Mouse (Mus musculus): ENCODE results near the gene Slc2a3.
"Not testable (repeated sequence)": the region's sequence is repeated elsewhere in the genome, so short reads cannot be mapped to it uniquely, and the experiment has no call there.

Gene Slc2a3

DNA sequence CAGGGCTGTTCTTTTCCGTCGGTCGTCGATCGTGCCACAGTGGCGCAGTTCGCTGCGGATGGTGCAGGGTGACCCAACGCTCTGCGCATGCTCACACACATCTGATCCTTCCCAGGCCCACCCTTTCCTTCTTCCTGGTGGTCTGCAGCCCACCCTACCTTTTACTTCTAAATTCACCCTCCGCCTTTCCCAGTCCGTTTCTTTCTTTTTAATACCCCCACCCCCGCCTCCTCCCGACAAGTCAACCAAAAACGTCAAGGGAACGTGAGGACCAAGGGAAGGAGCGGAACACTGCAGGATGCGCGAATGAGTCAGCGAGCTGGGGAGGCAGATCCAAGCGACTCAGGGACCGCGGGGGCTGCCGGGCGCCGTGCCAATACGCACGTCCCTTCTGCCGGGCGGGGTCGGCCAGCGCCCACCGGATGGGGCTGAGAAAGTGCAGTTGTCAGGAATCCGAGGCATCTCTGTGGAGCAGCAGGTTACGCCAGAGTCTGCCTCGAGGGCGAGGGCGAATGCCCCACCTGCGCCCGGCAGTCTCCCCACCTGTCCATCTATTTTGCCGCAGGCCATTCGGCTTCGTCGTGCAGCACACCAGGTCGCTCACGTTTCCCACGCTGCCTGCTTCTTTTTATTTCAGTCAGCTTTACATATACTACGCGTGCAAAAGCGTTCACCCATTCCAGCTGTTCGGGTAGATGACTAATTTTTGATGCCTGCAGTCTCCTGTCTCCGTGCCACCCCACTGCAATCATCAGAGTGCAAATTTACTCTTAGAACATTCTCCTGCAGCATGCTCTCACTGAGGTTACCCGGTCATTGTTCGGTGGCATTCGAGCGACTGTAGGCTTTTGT, 36.8 kb downstream of the Slc2a3 start:
- DNase-seq (ENCODE audit: low read depth), result peak; percentile 65

DNA sequence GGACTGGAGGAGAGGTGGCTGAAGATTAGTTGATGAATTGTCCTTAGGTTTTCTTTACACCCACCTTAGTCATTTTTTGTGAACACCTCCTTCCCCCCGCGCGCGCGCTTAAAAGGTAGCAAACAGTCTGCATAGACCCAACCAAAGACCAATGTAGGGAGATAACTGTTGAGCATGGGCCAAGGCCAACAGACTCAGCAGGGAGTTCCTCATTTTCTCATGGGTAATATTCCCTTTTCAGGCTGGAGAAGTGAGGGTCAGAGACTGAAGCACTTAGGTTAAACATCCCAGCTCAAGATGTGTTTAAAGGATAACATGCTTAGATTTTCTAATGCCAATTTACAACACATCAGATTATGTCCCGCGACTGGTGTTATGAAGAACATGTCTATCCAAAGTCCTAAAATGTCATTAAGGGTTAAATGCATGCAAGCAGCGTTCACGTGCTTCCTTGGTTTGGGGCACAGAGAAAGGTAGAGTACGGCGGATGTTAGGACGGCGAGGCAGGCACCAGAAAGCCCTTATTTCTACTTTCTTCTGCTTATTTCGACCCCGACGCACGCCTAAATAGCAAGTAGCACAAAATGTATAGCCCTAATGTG, 37.5 kb downstream of the Slc2a3 start:
- peak; percentile 55 for DNase-seq (ENCODE audit: low read depth)

DNA sequence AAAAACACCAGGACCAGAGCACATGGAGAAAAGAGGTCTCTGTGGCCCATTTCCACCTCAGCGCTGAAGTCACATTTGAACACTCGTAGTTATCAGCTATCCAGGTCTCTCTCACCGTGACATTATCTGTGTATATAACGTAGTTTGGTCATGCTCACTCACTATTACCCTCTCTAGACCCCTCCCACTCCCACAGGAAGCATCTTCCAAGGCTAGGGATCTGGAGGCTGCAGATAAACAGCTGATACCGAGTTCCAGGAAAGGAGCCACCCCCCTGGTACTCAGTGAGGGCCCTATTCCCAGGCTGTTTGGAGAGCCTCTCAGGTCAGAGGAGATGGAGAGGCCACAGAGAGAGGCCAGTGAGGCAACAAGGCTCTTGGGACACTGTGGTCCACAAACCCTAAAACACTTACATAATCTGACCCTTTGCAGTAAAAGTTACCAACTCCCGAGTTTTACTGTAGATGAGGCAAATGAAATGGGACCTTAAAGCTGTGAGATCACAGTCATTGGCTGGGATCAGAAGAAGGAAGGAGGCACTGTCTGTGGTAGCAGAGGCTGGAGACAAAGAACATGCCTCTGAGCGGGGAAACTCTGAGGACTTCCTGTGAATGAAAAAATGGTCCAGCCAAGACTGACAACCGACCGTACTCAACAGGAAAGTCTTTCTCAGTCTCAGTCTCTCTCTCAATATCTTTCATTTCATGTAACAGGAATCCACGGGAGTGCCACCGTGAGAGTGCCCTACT, 38.3 kb downstream of the Slc2a3 start:
- DNase-seq (ENCODE audit: low read depth), result peak; percentile 54

DNA sequence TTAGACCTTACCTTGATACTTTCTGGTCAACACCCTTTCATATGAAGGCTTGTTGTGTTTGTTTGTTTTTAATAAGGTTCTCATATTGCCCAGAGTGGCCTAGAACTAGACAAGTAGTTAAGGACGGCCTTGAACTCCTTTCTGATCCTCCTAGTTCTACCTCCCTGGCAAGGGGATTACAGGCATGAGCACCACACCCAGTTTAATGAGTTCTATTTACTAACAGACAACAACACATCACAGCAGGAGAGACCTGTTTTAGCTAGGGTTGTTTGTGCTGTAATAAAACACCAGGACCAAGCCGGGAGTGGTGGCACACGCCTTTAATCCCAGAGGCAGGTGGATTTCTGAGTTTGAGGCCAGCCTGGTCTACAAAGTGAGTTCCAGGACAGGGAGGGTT, 39.0 kb downstream of the Slc2a3 start:
- DNase-seq (ENCODE audit: low read depth), result no peak

DNA sequence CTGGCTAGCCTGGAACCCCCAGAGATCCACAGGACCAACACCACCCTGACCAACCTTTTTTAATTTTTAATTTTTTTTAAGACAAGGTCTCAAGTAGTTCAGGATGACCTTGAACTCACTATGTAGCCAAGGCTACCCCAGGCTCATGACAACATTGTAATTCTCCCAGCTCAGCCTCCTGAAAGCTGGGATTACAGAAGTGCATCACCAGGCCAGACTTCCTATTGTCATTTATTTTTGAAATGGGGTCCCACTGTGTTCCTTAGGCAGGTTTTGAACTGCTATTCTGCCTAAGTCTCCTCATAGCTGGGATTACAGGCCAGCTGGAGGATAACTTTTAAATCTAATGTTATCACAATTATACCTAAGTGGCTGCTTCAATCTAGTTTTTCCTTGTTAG, 39.5 kb downstream of the Slc2a3 start:
- DNase-seq (ENCODE audit: low read depth), result no peak

DNA sequence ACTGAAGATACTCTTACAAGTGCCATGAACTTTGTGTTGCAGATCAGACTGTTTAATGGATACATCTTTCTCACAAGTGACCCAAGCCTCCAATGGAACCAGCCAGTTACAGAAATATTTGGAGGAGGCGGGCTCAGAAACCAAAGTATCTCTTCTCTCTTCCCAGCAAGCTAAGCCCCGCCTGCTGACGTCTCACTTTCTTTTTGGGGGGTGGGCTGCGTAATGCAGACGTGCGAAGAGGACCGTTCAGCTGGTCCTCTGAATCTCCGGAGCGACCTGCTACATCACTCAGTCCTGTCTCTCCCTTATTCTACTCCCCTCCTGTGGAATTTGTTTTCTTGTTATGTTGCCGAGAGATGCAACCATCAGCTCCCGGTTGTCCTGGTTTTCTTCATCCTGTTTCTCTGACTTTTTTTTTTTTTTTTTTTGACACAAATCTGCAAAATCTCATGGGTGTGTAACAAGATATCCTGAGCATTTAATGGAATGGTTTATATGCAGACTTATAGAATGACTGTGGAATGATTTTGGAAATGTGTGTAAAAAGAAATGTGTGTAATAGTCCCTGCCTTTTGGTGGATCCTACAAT, 40.3 kb downstream of the Slc2a3 start:
- DNase-seq (ENCODE audit: low read depth), result peak; percentile 67

DNA sequence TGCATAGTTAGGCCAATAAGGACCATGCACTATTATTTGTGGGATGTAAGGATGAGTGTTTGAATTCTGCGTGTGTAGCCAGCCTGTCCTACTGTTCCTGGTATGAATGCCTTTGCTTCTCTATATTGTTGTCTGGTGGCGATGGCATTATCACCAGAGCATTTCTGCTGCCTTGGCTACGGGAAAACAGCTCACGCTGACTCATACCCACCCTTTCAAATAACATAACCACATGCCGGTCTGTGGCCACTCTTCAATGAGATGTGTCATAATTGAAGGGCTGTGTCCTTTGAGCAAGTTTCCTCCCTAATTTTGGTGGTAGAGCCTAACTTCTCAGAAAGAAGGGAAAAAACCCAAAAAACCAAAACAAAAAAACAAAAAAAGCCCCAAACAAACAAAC, 42.7 kb downstream of the Slc2a3 start:
- no peak for DNase-seq (ENCODE audit: low read depth)

DNA sequence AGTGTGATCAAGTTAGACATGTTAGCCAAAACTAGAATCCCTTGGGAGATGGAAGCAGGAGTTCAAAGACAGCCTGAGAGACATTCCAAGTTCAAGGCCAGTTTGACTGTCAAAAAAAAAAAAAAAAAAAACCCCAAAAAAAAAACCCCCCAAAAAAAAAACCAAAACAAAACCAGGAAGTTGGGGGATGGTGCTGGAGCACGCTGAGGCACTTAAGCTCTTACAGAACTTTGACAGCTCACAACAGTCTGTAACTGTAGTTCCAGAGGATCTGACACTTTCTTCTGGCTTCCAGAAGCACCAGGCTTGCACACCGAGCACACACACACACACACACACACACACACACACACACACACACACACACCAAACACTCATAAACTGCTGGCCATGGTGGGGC, 45.5 kb downstream of the Slc2a3 start:
- peak; percentile 51 for DNase-seq (ENCODE audit: low read depth)

DNA sequence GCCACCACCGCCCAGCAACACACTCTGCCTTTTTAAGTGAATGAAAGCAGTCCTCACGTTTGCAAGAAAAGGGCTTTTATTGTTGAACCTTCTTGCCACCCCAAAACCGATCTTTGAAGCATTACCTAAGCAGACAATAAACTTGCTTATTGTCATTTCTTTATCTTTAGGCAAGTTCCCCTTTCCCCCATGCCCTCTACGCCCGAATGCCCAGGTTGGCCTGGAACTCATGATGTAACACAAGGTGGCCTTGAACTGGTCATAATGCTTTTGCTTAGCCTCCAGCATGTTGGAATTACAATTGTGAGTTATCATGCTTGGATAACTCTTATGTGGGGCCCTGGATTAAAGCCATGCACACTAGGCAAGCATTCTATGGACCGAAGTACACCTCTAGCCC, 50.9 kb downstream of the Slc2a3 start:
- no peak for DNase-seq (ENCODE audit: low read depth)

DNA sequence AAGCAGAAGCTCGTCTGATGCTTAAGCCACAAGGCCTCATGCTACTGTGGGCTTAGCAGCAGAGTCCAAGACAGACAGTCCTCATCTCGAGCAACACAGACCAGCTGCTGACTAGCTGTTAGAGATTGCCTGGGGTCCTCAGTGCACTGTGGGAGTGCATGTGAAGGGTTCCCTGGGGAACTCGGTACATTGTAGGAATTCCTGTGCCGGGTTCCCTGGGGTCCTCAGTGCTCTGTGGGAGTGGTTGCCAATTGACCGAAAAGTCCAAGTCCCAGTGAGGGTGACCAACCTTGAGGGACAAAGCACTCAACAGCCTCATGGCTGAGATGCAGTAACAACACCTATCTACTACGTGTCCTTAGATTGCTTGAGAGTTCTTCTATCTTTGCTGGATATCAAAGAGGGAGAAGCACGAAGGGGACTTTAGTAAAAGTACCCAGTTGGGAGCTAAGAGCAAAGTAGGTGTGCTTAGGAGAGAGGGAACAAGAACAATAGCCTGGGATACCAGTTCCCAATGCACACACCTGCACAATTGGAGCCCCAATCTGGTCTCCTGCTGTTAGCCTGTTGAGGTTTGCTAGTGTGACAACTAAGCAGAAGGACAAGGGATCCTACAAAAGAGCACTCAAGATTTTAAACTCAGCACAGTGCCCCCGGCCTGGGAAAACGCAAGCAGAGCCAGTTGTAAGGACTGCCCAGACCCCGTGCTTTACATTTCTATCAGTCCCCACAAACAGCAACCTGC, 56.8 kb downstream of the Slc2a3 start:
- no peak for DNase-seq (ENCODE audit: low read depth)

DNA sequence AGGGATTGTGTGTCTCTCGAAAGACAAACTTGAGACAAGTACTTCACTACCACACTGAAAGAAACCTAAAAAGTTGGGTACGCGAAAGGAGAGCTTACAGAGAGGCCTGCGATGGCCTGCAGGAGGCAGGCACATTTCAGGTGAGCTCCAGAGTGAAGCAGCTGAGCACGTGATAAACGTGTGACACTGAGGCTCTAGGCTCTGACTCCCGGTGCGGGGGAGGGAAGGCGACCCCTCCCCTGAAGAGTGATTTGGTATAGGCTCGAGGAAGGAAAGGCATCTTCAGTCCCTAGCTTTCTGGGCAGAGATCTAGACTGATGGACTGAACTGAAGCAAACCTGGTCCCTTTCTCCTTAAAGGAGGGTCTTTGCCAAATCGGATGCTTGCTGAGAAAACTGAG, 58.1 kb downstream of the Slc2a3 start:
- peak; percentile 64 for DNase-seq (ENCODE audit: low read depth)

DNA sequence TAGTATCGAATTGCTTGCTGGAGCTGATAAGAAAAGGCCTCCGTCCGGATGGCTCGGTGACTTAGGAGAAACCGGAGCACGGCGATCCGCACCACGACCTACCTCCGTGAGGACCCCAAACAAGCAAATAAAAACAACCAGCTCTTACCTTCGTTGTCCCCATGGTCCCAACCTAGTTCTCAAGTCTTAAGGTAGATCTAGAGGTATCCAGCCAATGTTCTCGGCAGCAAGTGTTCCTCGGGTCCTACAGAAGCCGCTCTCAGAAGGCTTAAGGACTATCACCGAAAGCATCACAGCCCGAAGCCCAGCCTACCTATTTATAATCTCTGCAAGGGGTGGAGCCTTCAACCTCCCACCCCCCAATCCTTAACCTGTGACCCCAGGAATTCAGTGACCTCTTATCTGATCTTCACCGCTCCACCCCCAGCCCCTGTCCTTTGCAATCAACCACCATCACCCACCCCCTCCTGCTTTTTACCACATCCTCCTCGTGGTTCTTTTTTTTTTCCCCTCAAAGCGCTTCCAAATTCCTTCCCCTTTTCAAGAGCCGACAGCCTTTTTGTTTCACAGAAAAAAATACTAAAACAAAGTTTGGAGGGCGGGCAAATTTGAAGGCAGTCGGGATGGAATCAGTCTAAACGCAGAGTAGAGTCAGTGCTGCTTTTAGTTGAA, 59.1 kb downstream of the Slc2a3 start:
- peak; percentile 80 for DNase-seq (ENCODE audit: low read depth)

DNA sequence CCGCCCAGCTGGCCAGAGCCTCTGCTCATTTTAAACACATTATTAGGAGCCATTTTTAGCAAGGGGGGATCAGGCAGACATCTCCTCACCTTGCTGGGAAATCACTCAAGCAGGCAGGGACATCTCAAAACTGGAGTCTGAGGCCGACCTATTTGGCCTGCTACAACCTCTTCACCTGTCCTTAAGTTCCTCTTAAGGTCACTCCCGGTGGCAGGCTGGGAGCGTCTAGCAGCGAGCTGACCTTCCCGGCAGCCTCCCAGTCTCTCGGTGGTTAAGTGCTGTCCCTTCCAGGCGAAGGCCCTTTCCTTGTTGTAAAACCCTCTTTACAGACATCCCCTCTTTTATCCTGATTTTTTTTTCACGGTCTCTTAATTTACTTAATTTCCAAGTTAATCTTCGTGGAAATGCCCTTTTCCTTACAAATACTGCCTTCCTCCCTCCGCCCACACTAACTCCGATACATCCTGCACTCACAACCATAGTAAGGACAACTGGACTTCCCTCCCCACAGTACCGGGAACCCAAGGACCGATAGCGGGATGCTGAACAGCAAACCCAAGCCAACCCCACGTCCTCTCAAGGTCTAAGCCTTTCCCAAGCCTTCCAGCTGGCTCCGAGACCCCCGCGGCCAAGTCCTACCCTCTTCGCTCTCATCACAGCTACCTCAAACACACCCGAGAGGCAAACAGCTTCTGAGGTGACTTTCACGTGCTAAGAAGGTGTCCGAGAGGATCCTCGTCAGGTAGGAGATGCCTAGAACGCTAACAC, 59.8 kb downstream of the Slc2a3 start:
- no peak for DNase-seq (ENCODE audit: low read depth)

DNA sequence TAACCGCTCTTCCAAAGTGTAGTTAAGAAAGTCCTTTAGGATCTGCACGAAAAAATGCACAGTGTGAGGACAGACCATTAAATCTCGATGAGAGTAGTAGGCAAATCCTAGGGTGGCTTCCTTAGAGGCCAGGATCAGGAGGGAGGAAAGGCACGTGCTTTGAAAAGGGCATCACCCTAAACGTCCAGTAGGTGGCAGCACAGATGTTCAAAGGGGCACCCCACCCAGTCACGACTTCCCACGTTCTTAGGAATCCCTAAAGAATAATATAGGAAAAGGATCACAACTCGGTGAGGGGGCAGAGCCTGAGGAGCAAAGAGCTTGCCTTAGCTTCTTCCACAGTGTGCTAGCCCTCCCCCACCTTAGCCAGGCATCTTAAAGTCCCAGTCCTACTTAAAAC, 61.5 kb downstream of the Slc2a3 start:
- DNase-seq (ENCODE audit: low read depth), result peak; percentile 77

DNA sequence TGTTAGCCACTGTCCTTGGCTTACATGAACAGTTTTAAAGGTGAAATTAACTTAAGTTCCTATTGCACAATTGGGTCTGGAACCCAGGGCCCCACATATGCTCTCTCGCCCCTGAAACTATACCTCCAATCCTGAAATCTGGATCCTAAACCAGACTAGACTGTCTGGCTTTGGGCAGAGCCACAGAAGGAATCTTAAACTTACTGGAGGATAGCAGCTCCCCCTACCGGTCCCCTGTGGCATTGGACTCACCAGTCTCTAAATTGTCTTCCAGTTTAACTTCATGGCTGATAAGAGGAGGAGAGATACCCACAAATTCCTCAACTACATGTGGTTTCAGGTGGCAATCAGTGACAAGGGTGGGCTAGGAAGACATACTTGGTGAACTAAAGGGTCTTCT, 81.5 kb downstream of the Slc2a3 start:
- peak; percentile 73 for DNase-seq (ENCODE audit: low read depth)

DNA sequence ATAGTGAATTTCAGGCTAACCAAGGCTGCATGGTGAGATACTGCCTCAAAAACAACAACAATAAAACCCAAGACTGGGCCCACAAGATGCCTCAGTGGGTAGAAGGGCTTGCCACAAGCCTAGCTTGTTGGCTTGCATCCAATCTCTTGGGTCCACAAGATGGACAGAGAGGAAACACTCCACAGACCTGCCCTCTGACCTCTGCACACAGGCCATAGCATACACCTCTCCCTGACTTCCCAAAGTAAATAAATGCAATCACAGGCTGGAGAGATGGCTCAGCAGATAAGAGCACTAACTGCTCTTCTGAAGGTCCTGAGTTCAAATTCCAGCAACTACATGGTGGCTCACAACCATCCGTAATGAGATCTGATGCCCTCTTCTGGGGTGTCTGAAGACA, 83.2 kb downstream of the Slc2a3 start:
- DNase-seq (ENCODE audit: low read depth), result not testable (repeated sequence)

DNA sequence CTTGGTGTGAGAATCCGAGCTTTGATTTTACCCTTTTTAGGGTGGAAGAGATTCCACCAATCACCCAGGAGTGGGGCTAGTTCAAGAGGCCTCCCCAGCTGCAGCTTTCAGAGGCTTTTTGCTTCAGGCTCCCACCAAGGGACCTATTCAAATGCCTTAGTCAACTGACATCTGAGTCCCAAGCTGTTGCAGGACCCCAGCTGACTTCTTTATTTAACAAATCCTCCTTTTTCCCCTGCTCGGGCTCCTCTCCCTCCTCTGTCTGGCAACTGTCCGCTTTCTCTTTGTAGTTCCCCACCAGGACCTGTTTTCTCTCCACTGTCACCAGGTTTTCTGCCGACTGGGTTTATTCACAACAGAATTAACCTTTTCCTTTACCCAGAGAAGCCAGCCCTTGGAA, 85.6 kb downstream of the Slc2a3 start:
- DNase-seq (ENCODE audit: low read depth), result no peak

DNA sequence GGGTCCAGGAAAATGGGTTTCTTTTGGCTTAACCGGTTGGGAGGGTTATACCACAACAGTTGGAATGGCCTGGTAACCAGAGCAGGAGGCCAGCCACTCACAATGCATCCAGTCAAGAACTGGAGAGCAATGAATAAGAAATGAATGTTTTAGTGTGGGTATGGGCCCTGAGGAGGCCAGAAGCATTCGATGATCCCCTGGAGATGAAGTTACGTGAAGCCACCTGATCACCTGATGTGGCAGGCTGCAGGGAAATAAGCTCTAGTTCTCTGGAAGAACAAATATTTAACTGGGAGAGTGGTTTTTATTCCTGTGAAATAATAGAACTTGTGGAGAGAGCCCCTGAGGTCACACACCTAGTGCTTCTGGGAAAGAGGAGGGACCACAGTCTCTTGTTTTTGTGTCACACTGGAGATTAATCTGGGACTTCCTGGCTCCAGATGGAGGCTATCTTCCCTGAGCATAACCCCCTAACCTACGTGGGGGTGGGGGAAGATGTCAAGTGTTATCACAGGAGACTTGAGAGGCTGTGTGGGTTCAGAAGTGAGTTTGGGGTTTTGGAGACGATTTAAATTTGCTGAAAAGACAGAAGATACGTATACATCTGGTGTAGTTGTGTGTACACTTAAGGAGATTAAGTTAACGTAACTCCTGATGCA, 86.6 kb downstream of the Slc2a3 start:
- no peak for DNase-seq (ENCODE audit: low read depth)

DNA sequence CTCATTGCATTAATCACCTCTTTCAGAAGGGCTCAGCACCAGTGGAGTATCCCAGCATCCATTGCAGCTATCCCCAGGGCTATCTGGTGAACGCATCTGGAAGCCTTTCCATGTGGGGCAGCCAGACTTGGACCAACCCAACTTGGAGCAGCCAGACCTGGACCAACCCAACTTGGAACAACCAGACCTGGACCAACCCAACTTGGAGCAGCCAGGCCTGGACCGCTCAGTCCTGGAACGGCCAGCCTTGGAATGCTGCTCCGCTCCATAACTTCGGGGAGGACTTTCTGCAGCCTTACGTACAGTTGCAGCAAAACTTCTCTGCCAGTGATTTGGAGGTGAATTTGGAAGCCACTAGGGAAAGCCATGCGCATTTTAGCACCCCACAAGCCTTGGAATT, 88.3 kb downstream of the Slc2a3 start:
- DNase-seq (ENCODE audit: low read depth), result not testable (repeated sequence)

DNA sequence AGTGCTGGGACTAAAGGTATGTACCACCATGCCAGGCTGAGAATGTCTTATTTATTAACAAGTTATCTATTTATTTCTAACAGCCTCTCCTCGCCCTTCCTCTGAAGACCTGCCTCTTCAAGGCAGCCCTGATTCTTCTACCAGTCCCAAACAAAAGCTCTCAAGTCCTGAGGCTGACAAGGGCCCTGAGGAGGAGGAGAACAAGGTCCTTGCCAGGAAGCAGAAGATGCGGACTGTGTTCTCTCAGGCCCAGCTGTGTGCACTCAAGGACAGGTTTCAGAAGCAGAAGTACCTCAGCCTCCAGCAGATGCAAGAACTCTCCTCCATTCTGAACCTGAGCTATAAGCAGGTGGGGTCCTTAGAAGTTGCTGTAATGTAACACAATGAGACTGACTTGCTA, 90.0 kb downstream of the Slc2a3 start:
- no peak for DNase-seq (ENCODE audit: low read depth)
